Mouse (Mus musculus) bone marrow macrophage, adult 2 months (primary cell): ENCODE measurements around the gene Gstm4. TPM values are rescaled to one million over a fixed set of nuclear protein-coding genes. Genes with fewer than 3 reads are reported as not detected.
"Not testable (repeated sequence)": the region's sequence is repeated elsewhere in the genome, so short reads cannot be mapped to it uniquely, and the experiment has no call there.

Experiments used
- H3K27ac ChIP-seq: 2 replicates; pipeline ENCODE4 v1.5.1; 2012; ENCODE audit warnings: low read depth, low read length; ENCODE audit not compliant: insufficient read depth
- H3K4me1 ChIP-seq: 2 replicates; pipeline ENCODE4 v1.6.1; 2012; ENCODE audit warnings: low read length; ENCODE audit not compliant: control insufficient read depth, insufficient read depth
- H3K4me3 ChIP-seq: 2 replicates; pipeline ENCODE4 v1.5.1; 2012; ENCODE audit warnings: mild to moderate bottlenecking, low read length, moderate library complexity; ENCODE audit not compliant: insufficient read depth
- CTCF ChIP-seq: IDR thresholded peaks from 2 replicates; pipeline ENCODE4 v1.5.1; 2012; ENCODE audit warnings: low read depth, mild to moderate bottlenecking, low read length, moderate library complexity
- POLR2A ChIP-seq: IDR thresholded peaks from 2 replicates; pipeline ENCODE4 v1.6.1; 2012; ENCODE audit warnings: mild to moderate bottlenecking, low read depth, low read length, borderline replicate concordance
- polyA plus RNA-seq: library from polyadenylated mRNA; stranded (reverse); fragments of >200 nt; gene quantifications from 2 replicates; pipeline ENCODE4 v1.2.4, GENCODE M21; 2012; ENCODE audit not compliant: missing spikeins, insufficient read depth, insufficient read length

Gene Gstm4
- polyA plus RNA-seq, 1 experiment, result 10.1 TPM

DNA sequence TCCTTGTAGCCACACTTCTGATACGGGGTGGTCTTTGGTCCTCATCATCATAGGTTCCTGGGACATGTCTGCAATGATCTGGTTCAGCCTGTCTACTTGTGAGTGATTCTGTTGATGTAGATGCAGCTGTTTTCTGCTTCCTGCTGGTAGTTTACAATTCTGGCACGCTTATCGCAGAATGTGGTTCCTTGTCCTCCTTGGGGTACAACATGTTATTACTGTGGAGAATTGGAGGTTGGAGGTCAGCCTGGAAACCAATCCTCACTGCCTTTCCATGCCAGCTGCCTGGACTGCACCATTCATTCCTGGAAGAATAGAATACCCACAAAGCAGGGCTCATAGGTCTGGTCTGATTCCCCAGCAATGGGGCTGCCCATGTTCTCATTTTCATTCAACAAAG lies 45.2 kb downstream of the Gstm4 start:
- TF ChIP-seq POLR2A (no peak), CTCF (no peak)
- H3K4me3 ChIP-seq, result no peak overlapping the region
- H3K4me1 ChIP-seq, result 0 out of 2 replicates have a peak, but pooled peaks cover 3% of the 10 kb centered on the region
- no peak overlapping the region for H3K27ac ChIP-seq

DNA sequence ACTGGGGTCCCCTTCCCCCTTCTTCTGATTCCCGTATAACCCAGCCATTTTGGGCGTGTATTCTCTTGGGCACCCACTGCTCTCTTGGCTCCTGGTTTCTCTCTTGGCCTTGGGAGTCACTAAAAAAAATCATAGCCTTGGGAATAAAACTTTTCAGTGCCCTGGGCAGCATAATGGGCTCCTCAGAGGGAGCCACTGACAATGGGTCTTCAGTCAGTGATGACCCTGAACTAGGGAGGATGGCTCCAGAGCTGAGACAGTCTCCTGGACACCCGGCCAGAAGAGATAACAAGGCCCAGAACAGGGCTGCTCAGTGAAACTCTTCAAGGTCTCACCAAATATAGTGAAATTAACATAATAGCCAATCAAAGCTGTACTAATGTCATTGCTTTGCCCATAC lies 46.1 kb downstream of the Gstm4 start:
- TF ChIP-seq CTCF (no peak), POLR2A (no peak)
- H3K4me3 ChIP-seq, result no peak overlapping the region
- 0 out of 2 replicates have a peak, but pooled peaks cover 3% of the 10 kb centered on the region for H3K4me1 ChIP-seq
- no peak overlapping the region for H3K27ac ChIP-seq

DNA sequence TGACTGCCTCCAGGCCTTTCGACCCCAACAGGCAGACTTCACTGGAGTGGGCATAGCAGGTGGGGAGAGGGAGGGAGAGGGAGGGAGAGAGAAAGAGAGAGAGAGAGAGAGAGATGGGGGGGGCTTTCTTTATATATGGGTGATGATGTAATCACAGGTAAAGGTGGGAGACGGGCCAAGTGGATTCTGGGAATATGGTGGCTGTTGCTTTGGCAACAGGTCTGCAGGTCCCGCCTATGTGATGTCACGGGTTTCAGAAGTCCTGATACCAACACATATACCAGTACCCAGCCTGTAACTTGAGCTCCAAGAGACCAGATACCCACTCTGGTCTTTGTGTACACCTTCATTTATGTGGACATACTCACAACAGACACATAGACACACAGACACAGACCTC lies 48.1 kb downstream of the Gstm4 start:
- Histone ChIP-seq H3K4me3 (no peak overlapping the region), H3K4me1 (0 out of 2 replicates have a peak, but pooled peaks cover 3% of the 10 kb centered on the region)
- TF ChIP-seq CTCF, result no peak
- TF ChIP-seq POLR2A, result no peak

DNA sequence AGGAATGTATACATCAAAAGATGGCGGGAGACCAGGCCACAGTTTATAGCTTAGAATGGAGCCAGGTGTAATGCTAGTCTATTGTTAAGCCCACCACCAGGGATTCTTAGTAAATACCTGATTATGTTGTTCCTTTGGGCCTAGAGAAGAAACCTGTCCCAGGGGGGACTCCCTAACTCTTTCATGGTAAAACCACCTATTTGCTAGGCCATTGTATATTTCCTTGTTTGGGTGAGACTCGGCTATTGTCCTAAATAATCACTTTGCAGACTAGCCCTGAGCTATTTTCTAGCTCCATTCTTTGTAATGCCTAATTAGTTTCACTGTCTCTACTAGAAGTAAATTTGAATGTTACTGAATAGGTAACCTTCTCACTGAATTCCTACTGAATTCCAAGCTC lies 48.7 kb downstream of the Gstm4 start:
- not testable (repeated sequence) for H3K4me1 ChIP-seq, H3K4me3 ChIP-seq, H3K27ac ChIP-seq

More for the DNA sequence above, 48.1 kb downstream of the Gstm4 start:
- H3K27ac ChIP-seq, result no peak overlapping the region

Other genes with a start within 250 kb of the Gstm4 start
- gene Eps8l3, start 167.7 kb downstream of the Gstm4 start, polyA plus RNA-seq, result not detected in 2 replicates
- 19.6 and 24.6 TPM in 2 replicates for gene Gstm5, start 149.1 kb downstream of the Gstm4 start, polyA plus RNA-seq
- gene Gstm7, start 113.1 kb downstream of the Gstm4 start, polyA plus RNA-seq, result 1.8 TPM in 1 of 2 replicates, not detected in the other
- gene Gstm6, start 101.1 kb downstream of the Gstm4 start, polyA plus RNA-seq, result not detected in 2 replicates
- not detected in 2 replicates for gene Gstm3, start 75.6 kb downstream of the Gstm4 start, polyA plus RNA-seq
- gene Gstm2, start 58.4 kb downstream of the Gstm4 start, polyA plus RNA-seq, result 4.5 and 4.7 TPM in 2 replicates
- gene Gstm1, start 26.9 kb downstream of the Gstm4 start, polyA plus RNA-seq, result 313 and 329 TPM in 2 replicates
- 22.4 and 23.8 TPM in 2 replicates for gene Ampd2, start 41.8 kb upstream of the Gstm4 start, polyA plus RNA-seq
- gene Gnat2, start 47.9 kb upstream of the Gstm4 start, polyA plus RNA-seq, result not detected in 2 replicates
- gene Gnai3, start 101.3 kb upstream of the Gstm4 start, polyA plus RNA-seq, result 61.2 and 65.1 TPM in 2 replicates
- not detected in 2 replicates for gene Gpr61, start 110.0 kb upstream of the Gstm4 start, polyA plus RNA-seq
- 3.3 and 5.7 TPM in 2 replicates for gene Amigo1, start 141.4 kb upstream of the Gstm4 start, polyA plus RNA-seq
- gene Cyb561d1, start 156.3 kb upstream of the Gstm4 start, polyA plus RNA-seq, result 10.1 and 11.6 TPM in 2 replicates
- gene Atxn7l2, start 166.0 kb upstream of the Gstm4 start, polyA plus RNA-seq, result 5.6 and 6.4 TPM in 2 replicates
- not detected in 2 replicates for gene Sypl2, start 181.8 kb upstream of the Gstm4 start, polyA plus RNA-seq
- gene Psma5, start 212.0 kb upstream of the Gstm4 start, polyA plus RNA-seq, result 128 and 156 TPM in 2 replicates
- gene Sort1, start 239.2 kb upstream of the Gstm4 start, polyA plus RNA-seq, result 30.0 and 33.3 TPM in 2 replicates